Mouse (Mus musculus): ENCODE measurements around the gene Itpk1. TPM values are rescaled to one million over a fixed set of nuclear protein-coding genes. Genes with fewer than 3 reads are reported as not detected.

Gene Itpk1
- total RNA-seq, 2 experiments from 2014 or later, result 6.3 to 8.4 TPM

DNA sequence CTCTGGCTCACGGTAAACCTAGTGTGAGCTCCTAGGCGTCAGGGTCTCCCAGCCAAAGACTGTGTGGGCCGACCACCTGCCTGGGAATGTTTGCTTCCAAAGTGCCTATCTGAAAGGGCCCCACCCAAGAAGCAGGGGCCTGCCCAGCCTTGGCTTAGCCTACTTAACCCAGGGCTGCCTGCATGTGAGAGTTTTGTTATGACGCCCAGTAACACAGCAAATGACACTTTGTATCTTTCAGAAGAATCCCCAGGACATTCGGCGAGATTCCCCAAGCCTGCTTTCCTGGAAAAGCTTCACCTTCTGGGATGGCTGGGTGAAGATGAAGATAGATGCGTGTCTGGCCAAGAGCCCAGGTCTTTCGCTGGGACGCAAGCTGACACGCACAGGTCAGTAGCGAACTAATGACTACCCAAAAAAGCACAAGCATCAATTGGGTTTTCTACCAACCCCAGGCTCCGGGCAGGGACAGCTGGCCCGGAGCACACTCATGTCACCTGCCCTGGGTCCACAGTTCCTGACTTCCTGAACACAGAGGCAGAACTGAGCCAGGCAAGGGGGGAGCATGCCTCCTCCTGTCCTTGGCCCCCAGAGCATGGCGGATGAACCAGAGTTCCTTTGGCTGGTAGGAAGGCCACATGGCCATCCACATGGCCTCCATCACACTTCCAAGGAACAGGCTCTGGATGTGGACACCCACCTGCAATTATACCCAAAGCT lies 7.9 kb downstream of the Itpk1 start:
- intact Hi-C loops (cut with DNase I), result no loop called here
- no peak for DNase-seq

DNA sequence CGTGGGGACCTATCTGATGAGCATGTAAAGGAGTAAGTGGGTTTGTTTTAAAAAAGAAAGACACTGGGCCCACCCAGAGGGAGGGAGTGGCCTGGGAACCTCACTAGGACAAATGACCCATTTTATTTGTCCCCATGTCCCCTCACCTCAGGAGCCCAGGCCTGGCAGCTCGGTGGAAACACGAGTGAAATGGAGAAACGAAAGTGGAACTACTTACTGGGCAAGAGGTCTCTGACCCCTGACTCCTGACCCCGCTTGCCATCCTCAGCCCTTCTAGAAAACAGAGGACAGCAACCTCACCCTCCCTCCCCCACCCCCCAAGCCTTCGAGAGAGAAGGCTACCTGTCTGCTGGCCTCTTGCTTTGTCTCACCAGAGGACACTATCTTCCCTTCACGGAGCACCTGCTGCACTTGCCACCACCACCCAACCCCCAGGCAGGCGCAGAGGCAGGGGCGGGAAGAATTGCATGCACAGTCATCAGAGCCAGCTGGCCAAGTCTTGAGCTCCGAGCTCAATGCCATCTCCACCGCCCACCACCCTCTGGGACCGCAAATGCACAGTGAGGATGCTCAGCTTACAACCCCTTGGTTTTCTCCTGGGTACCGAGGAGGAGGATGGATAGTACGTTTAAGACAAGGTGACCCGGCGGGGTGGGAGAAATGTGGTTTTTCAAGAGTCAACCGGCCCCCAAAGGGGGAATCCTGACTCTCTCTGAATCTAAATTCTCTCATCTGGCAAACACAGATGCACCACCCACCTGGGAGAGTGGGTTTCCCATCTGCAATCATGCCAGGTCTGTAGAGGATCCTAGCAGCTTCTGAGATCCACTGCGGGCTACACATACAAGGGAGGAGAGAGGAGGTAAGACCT lies 9.1 kb downstream of the Itpk1 start:
- intact Hi-C loops (cut with DNase I), result no loop called here
- no peak for DNase-seq

DNA sequence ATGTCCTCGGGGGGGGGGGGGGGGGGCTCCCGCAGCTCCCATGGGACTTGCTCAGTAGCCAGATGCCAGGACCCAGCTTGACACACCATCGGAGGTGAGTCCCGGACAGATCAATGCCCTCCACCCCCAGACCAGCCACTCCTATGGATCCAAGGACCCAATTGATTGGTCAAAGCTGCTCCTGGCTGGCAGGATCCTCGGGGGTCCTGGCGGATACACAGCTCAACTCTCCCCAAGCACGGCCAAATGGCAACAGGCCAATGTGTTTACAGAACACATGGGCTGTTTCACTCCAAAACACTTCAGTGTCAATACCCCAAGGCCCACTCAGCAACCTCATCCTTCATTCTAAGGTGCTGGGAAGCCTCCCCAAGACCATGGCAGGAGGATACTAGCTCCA lies 13.0 kb downstream of the Itpk1 start:
- no peak for DNase-seq
- intact Hi-C loops (cut with DNase I), result no loop called here

DNA sequence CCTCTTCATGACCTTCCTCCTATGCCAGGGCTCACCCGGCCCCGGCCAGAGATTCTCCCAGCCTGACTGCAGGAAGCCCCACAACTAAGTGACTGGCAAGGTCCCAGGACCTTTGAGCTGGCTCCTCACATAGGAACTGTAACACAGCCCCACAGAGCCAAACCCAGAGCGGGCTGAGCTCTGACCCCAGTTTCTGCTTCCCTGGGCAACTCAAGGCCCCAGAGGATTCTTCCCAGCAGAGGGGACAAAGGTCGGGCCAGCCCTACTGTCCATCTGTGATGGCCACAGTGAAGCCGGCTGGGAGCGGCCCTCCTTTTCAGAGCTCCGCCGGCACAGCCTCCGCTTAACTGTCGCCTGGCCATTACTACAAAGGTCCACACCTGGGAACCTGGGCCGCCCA lies 13.6 kb downstream of the Itpk1 start:
- intact Hi-C loops (cut with DNase I), result no loop called here
- DNase-seq, result no peak

DNA sequence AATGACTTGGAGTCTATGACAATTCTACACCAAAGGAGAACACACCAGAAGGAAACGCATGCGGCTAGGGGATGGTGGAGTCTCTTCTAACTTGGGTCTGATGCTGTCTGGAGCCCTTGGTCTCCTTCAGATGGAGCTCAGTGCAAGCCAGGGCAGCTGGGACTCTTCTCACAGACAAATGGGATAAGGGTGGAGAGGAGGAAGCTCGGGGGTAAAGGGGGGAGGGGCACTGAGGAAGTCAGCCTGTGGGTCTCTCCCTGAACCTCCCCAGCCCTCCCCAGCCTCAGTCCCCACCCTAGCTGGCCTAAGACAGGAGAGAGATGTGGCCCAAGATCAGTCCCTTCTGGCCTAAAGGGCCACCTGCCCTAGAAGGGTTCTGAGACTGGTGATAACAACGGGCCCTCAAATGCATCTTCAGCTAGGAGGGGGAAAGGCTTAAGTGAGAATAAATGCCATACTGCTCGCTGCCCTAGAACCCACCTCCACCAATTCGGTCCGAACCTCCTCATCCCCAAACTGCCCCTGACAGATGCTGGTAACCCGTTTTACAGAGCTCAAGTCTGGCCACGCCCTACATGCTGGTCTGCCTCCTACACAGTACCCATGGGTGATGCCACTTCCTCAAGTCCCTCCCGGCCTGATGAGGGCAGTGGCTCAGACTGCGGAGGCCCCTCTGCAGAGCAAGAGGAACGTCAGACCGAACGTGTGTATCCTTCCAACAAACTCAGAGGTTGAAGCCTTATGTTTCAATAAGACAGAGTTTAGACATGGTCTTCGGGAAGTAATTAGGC lies 14.8 kb downstream of the Itpk1 start:
- intact Hi-C loops (cut with DNase I), result no loop called here
- no peak for DNase-seq

DNA sequence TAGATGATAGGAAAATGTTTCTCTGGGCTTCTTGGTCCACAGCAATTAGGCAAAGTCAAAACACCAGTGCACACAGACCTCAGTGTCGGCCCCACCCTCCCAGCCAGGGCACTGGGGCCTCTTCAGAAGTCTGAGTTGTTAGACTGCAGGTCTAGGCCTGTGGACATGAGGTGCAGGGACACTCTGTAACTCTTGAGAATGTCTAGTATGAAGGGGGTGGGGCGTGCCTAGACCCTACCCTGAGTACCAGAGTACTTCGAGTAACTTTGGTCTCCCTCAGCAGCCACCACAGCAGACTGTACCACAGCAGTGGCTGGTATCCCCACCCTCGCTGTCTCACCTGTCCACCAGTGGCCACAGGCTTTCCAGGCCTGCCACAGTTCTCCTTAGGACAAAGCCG lies 18.4 kb downstream of the Itpk1 start:
- no peak for DNase-seq
- intact Hi-C loops (cut with DNase I), result no loop called here

DNA sequence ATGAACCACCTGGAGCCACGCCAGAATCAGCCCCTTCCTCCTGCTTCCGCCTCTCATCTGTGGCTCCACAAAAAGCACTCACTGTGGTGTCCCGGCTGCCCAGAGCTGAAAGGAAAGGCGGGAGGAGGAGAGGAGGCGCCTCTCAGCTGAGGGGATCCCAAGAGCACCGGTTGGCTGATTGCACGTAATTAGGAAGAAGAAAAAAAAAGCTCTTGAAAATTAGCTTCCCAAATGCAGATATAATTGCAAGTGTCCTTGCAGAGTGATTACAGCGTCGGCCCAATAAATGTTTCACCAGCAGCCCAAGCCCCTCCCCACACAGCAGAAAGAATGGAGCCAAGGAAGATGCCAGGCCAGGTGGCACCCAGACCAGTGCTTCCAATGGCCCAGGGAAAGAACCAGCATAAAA lies 19.2 kb downstream of the Itpk1 start:
- no peak for DNase-seq
- intact Hi-C loops (cut with DNase I), result no loop called here

DNA sequence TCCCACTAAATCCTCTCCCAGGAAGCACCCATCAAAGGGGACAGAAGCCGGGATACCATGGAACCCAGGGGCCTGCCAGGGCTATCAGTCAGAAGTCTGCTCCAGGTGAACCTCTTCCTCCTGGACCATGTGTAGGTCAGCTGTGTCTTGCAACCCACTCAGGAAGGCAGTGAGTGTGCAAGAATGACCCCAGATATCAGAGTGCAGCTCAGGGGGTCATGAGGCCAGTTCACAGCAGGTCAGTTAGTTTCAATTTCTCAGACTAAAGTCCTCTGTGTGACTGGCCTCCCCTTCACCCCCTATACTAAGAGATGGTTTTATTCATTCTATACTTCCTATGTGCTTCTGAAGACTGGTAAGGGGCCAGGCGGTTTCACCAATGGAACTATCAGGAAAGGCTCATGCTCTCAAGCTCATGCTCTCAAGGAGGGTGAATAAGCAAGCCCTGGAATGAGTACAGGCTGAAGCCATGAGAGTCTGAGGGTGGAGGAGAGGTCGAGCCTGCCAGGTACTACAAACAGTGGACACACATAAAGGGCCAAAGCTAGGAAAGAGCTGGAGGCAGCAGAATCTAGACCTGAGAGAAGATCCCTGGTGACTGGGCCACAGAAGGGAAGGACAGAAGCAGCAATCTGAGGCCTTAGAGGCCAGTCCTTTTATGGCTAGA lies 19.9 kb downstream of the Itpk1 start:
- intact Hi-C loops (cut with DNase I), result no loop called here
- DNase-seq, result no peak

DNA sequence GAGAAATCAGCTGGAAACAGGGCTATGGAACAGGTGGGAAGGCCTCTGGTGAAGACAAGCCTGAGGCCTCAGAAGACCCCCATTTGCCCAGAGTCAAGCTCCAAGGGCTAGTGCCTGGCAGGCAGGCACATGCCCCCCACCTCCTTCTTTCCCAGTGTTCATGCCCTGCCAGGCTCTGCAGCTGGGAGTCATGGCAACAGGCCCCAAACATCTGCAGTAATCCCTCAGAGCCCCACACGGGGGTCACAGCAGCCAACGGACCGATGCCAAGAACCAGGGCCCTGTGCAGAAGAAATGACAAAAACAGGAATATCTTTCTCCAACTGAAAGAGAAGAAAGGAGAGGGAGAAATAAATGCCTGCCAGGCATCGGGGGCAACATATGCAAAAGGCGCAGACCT lies 20.8 kb downstream of the Itpk1 start:
- intact Hi-C loops (cut with DNase I), result no loop called here
- DNase-seq, result no peak

DNA sequence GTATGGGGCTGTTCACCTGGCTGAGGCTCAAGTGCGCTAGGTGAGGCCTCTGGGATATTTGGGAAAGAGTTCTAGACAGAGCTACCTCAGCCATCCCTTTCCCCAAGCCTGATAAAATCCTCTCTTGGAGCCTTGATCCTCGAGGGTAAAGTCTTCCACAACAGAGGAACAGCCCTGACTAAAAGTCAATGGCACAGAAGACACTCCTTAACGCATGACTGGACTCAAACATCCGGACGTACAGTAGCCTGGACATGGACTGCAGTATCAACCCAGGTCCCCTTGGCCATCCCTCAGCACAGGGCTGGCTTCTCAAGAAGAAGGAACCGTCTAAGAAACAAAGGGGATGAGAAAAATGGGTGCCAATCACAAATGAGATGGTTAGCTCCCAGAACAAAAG lies 21.3 kb downstream of the Itpk1 start:
- no peak for DNase-seq
- intact Hi-C loops (cut with DNase I), result no loop called here

DNA sequence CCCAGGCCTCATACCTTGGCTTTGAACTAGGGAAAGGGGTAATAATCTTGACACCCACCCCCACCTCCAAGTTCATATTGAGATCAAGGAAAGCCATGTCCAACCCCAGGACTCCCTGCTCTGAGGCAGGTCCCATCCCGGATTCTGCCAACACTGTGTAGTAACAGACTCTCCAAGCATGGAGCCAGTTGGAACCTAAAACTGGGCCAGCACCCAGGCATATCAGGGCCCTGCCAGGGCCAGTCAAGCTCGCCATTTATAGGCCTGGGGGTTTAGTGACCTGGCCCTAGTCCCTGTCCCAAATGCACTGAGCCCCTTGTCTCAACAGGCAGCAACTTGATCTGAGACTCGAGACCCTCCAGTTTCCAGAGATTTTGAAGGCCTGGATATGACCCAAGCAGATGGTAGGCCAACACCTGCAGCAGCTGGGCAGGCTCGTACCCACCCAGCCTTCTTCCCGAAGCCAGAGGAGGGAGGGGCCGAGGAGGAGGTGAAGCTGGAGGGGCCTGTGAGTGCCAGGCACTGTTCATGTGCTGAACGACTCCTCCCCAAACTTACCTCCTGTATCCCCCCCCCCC lies 21.9 kb downstream of the Itpk1 start:
- intact Hi-C loops (cut with DNase I), result no loop called here

DNA sequence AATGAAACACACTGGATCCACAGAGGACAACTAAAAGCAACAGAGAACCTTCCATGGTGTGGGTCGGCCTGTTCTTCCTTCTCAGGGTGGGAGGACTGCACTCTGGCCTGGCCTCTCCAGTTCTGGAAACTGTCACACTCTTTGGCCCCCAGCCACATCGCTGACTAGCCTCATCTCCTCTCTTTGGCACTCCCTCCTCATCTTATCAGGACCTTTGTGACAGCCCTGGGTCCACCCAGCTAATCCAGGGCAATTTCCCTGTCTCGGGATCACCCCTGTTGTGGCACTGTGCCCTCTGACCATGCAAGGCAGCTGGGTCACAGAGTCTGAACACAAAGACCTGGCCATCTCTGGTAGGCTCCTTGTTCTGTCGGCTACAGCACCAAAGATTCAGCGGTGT lies 22.6 kb downstream of the Itpk1 start:
- intact Hi-C loops (cut with DNase I), result no loop called here
- peak in 1 of 2 experiments; percentile 2 for DNase-seq

More for the DNA sequence above, 21.9 kb downstream of the Itpk1 start:
- peak; percentile 57 to 65 for DNase-seq

DNA sequence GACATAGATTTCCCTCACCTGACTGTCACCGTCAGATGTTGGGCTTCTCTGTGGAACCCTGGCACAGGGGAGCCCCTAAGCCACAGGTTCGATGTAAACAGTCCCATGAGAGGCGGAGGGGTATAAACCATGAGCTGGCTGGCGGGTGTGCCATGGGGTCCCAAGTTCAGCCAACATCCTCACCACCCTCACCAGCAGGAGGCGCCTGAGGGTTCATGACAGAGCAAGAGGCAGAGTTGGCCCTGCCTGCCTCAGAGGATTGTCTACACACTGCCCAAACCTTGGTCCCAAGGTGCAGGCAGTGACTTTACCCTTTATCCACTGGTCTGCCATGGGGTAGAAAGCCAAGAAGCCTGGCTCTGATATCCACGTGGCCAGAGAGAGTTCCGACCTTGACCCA lies 23.1 kb downstream of the Itpk1 start:
- intact Hi-C loops (cut with DNase I), result no loop called here
- DNase-seq, result no peak

DNA sequence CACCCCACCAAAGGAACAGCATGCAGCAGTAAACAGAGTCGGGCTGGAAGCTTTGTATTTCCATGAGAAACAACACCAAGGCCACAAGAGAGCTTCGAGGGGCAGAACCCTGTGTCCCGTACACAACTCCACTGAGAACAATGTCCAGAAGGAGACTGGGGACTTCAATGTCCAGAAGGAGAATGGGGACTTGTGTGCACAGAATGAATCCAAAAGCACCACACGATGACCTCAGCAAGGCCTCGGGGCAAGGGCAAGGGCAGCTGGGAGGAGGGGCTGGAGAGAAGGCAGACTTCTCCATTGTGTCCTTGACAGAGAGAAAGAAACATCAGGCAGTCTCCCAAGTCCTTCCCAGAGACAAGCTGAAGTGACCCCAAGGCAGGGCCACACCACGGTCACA lies 25.9 kb downstream of the Itpk1 start:
- intact Hi-C loops (cut with DNase I), result loop anchor here (5.0 to 10.0 kb wide), 2 partner anchors 82 to 1356 kb away; no protein-coding TSS in a partner anchor
- DNase-seq, result no peak

DNA sequence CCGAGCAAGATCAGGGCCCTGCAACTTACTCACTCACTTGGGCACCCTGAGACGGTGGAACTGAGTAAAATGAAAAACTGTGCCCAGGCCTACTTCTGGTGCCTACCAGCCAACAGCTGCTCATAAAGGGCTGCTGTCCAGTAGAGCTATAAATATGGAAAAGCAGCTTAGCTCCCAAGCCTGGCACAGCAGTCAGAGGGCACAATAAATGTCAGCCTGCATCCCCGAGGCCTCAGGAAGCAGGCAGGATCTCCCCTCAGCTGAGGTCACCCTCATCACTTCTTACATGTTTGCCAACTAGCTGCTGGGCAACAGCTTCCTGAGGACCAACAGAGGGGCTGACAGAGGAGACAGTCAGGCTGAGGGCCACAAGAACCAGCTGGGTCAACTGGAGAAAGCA lies 27.6 kb downstream of the Itpk1 start:
- no peak for DNase-seq

DNA sequence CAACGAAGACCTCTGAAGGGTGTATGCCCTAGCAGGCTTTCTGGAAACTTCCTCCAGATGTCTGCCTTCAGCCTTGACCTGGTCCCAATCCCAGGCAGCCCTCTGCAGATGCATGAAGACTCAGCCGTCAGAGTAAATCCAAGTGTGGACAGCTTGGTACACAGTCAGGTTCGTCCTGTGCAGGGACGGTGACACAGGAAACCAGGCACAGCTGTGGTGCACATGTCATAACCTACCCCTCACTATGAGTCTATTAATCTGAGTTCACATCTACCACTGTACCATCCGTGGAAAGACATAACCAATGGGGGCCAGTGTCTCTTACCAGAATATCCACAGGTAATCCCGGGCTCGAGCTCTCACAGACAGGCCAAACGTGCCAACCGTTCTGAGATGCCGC lies 30.2 kb downstream of the Itpk1 start:
- no peak for DNase-seq
- intact Hi-C loops (cut with DNase I), result loop anchor here (10.0 kb wide), 1 partner anchor 1360 kb away; no protein-coding TSS in a partner anchor

More for the DNA sequence above, 27.6 kb downstream of the Itpk1 start:
- intact Hi-C loops (cut with DNase I), result loop anchor here (5.0 to 10.0 kb wide), 2 partner anchors 80 to 1358 kb away; no protein-coding TSS in a partner anchor

DNA sequence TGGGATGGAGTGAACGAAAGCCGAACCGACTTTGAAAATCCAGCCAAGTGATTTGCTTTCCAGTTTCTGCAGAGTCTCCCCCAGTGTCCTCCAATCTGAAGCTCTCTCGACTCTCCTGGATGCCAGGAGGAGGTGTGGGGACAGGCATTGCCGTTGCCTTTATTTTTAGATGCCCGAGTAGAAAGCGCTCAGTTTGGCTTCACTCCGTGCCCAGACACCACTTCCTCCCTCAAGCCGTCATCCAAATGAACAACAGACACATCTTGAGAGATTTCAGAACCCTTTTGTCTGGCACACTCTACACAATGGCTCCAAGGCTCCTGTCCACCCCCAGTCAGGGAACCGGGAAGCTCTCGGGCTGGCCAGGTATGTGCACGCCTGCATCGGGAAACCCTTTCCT lies 30.6 kb downstream of the Itpk1 start:
- DNase-seq, result no peak
- intact Hi-C loops (cut with DNase I), result loop anchor here (10.0 kb wide), 1 partner anchor 1361 kb away; no protein-coding TSS in a partner anchor

DNA sequence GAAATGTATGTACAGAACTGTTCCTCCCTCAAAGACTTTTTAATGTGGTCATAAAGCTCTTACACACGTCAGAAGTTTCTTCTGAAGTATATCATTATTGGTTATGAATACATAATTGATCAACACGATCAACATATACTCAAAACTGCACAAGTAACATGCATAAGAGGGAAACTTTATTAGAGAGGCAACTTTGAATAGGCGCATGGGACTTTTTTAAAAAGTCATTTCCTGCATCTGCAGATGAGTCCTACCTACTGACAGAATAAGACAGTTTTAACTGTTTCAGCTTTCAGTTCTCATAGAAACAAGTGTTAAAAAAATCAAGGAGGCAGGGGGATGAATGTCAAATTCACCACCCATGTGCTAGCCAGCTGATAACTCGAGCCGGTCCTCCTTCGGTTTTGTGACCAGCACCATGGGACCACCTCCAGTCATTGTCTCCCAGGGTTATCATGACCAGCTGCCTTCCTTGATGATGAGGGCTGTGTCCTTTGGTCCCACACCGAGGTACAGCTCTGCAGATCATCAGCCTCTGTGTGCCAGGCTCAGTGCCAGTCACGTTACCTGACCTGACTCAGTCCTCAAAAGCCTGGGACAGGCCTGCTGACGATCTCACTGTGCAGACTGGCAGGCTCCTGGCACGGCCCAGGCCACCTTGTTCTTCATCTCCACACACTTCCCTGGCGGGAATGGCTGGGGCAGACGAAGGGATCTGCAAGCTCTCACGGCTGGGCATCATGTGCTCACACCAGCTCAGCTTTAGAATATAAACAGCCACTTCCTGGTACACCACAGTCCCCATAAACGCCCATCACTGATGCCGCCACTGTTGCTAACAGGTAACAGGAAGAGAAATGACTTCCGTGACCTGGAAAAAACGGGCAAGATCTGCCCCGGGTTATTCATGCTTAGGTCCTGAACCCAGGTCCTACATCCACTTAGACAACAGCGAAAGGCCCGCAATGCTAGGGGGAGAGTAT lies 31.6 kb downstream of the Itpk1 start:
- DNase-seq, result no peak
- intact Hi-C loops (cut with DNase I), result loop anchor here (10.0 kb wide), 1 partner anchor 1362 kb away; no protein-coding TSS in a partner anchor

DNA sequence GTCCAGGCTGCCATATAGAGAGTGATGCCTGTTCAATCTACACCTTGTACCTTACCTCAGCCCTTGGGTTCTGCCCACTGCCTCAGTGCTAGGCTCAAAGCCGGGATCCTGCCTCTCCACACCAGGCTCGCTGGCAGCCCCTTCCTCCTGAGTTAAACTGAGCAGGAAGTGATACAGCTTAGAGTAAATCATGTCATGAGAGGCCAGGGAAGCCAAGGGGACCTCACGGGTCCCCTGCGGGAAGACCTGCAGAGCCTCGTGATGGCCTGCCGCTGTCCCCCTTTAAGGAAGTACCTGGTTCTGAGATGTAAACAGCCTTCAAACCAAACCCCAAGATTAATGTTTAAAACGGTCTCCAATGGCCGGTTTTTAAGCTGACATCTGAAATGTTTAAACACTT lies 32.6 kb downstream of the Itpk1 start:
- no peak for DNase-seq
- intact Hi-C loops (cut with DNase I), result loop anchor here (10.0 kb wide), 1 partner anchor 1363 kb away; no protein-coding TSS in a partner anchor

Measured in gastrocnemius, postnatal 36 days (tissue).